Mouse (Mus musculus) cerebellum, adult 18-20 months (tissue): ENCODE data around the gene Rps15.

ENCODE experiments used
- DNase-seq, 2 experiments: peaks; one replicate each; pipeline ENCODE4 v3.0.0; 2021

Rps15 gene

DNA sequence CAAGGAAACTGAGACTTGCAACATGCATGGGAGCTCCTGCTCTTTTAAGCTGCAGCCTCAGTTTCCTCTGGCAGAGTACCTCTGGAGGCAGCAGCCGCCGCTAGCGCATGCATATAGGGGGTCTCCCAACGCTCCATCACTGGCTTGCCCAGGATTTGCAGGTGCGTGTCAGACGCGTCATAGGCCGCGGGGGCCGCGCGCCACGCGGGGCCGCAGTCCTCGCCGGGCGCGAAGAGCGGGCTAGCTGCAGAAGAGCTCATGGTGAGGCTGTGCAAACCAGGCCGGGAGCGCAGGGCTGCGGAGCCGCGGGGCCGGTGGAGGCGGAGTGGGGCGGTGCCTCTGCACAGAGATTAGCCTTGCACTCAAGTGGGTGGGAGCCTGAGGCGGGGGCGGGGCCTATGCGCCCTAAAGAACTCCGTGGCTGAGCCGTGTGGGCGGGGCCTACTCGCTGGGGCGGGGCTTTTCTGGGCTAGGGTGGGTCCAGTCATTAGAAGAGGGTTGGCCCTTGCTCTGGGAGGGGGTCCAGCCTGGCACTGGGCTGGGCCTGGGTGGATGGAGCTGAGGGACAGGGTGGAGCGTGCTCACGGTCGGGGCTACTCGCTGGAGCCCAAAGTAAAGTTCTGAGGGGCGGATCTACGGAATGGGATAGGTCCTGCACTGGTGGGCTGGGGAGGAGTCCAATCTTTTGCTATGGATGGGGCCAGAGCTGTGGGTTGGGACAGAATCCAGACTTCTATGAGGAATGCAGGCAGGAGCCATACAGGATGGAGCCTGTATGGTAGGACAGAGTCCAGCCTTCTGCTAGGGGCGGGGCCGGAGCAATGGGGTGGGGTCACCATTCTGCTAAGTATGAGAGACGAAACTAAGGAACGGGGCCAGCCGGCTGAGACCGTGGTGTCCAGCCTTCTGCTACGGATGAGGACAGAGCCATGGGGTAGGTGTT lies 31.3 kb upstream of the Rps15 start, which contains the start of the genes Gamt and Dazap1:
TSS of gene Gamt (minus strand) at position 371 of the 943 bp plus-strand sequence.
TSS of gene Dazap1 (plus strand) at position 845 of the 943 bp plus-strand sequence.
- peak; percentile 93 for DNase-seq

DNA sequence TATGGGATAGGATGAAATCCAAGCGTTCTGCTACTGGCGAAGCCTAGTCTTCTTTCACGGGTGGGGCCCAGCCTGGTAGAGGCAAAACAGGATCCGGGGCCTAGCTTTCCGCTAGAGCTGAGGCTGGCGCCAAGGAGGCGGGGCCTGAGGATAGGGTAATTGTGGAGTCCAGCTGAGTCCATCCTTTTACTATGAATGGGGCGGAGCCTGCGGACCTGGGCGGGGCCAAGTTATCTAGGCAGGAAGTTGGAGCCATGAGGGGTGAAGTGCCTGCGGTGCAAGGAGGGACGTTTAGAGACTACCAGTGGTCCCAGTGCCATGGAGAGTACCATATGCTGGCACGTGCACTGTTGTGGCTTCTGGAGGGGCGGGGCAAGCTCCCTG lies 30.7 kb upstream of the Rps15 start:
- peak; percentile 87 to 89 for DNase-seq

DNA sequence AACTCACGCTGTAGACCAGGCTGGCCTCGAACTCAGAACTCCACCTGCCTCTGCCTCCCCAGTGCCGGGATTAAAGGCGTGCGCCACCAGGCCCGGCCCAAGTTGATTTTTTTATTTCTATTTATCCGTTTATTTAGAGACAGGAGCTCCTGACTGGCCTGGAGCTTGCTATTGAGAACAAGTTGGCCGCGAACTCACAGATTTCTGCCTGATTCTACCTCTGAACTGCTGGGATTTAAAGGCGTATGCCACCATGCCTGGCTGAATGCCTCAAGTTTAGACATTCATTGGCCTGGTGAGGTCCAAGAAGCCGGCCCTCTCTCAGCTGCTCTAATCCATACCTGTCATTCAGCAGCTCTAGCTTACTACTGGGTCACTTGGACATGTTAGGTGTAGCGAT lies 30.1 kb upstream of the Rps15 start:
- DNase-seq, result no peak

DNA sequence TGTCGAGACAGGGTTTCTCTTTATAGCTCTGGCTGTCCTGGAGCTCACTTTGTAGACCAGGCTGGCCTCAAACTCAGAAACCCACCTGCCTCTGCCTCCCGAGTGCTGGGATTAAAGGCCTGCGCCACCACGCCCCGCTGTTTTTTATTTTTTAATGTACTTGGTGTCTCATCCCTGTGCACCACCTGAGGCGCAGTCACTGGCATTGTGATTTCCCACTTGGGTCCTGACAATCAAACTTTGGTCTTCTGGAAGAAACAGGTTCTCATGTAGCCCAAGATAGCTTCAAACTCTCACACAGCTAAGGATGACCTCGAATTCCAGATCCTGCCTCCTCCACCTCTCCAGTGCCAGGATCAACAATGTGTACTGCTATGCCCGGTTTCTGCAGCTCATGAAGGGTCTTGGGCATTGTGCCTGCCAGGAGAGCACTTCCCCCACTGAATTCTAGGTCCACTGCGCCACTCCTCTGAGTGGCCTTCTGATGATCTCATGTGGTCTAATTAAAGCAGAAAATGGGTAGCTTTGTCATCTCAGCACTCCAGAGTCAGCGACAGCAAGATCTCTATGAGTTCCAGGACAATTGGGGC lies 29.4 kb upstream of the Rps15 start:
- no peak for DNase-seq

DNA sequence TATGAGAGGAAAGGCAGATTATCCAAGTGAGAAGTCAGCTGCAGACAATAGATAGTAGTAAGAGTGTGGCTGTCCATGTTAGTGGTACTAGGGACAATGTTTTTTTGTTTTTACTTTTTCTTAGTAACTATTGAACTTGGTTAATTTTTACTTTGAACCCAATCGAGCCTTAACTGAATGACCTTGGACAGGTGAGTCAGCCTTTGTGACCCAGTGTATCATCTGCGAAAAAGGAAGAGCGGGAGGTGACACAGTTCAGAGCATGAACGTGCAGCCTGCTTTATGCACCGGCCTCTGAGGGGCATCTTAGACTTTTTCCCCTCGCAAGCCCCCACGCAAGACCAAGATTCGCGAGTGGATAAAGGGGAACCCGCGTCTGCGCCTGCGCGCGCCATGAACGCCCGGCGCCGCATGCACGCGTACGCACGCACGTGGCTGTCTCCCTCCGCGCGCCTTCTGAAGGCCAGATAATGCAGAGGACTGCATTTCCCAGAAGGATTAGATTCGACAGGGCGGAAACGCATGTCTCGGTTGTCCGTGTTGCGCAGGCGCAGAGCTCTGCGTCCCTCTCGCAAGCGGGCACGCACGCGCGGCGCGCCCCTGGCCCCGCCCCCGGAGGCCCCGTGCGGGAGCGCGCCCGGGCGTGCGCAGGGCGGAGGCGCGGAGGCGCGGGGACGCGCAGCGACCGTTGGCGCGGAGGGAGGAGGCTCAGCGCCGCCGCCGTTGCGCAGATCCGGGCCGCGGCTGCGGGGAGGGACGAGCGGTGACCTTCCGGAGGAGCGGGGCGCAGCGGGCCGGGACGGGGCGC lies 27.7 kb upstream of the Rps15 start:
- peak; percentile 98 to 100 for DNase-seq

DNA sequence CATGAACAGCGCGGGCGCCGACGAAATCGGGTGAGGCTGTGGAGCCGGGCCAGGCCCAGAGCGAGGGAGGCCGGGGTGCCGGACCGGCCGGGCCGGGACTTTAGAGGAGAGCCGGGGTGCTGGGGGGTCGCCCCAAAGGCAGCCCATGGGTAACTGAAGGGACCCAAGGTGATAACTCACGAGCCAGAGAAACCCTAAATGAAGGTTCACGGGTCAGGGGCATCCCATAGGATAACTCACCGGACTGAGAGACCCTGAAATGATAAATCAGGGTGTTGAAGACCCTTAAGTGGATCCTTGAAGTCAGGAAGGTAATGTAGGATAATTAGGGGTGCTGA lies 27.1 kb upstream of the Rps15 start:
- DNase-seq, result no peak

DNA sequence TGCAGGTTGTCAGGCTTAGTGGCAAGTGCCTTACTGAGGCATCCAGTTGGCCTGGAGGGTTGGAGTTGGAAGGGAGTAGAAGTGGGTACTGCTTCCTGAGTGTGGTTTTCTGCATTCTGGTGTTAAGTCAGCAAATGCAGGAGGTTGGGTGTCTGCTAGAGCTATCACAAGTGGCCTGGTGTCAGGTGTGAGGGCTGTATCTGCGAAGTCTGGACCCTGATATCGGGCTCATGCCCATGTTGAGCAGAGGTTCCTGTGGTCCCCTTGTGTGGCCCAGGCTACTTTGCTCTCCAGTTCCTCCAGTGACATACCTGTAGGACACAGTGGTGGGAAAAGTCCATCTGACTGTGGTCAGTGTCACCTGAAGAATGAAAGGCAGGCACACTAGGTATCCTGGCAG lies 22.2 kb upstream of the Rps15 start:
- DNase-seq, result no peak

DNA sequence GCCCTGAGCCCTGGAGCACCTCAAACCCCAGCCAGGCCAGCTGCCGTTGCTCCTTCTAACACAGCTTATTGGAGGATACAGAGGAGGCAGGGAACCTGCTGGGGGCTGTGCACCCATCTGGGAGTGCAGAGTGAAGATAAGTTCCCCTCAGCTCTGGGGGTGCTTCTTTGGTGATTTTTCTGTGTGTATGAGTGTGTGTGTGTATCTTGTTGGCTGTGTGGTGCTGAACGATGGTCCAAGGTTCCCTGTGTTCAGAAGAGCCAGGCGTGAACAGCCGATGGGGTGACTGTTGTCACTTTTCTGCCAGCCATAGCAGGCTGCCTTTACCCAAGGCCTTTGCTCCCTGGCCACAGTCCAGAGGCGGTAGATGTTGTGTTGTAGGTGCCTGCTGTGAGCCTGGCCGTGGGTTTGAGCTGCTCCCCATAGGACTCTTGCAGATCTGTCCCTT lies 21.5 kb upstream of the Rps15 start:
- peak; percentile 60 to 61 for DNase-seq

DNA sequence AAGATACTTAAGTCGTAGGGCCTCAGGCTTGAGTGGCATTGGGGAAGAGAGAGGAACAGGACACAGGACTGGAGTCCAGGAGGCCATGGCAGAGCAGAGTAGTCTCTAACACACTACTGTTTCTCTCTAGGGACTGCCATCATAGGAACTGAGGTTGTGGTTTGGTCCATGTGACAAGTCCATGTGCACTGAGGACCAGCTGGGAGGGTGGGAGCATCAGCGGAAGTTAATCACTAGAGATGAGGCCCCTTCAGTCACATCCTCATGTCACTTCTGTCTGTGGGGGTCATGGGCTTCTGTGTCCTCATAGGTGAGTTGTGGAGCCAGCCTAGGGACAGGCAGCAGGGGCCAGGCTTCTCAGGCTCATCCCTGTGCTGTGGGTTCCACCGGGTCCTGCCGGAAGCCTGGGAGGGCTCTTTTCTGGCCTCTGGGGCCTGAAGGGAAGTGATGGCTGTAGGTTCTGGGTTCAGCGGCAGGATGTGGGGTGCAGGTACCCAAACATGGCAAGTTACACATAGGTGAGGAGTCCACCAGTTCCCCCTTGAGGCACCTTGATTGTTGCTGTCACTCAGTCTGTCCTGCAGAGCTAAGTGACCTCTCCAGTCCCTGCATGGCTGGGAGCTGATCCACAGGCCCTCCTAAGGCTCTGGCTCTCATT lies 20.9 kb upstream of the Rps15 start:
- DNase-seq, result no peak

DNA sequence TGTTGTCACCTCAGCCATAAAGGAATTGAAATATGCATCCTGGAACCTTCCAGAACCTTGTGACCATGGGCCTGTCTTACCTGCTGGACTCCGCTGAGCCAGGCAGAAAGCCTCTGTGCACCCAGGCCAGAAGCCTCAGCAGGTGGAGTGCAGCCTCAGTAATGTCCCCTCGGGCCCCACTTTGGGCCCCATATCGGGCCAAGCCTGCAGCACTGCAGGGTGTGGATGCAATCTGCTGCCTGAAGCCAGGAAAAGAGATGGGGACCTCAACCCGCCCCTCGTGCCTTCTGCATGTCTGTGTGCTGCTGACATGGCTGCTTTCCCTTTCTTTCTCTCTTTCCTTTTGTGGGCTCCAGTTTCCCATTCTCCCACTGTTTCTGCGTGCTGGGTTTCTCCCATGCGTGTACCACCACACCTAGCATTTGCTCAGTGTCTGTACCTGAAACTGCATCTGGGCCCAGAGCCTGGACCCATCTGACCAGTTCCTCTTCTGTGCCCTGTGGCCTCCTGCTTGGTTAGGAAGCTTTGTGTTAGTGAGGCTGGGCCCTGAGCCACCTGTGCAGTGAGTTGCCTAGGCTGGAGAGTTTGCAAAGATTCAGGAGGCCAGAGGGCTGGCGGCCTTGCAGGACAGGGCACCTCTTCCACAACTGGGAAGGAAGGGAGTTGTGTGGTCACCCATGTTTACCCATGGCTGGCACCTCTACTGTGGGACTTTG lies 20.2 kb upstream of the Rps15 start:
- peak in 1 of 2 experiments; percentile 30 for DNase-seq

DNA sequence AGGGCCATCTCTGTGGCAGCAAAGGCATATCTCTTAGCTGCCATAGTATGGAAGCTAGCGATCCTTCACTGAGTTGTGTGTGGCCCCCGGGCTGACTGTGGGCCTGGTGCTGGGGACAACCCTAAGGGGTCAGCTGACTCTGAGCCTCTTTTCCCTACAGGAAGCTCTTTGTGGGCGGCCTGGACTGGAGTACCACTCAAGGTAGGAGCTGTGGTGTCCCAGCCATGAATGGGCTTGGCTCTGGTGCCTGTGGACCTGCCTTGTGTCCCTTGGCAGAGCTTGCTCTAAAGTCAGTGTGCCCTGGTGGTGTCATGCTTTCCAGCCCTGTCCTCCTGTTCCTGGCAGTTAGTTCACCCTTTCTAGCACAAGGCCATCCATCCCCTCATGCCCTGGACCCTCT lies 18.4 kb upstream of the Rps15 start:
- no peak for DNase-seq

DNA sequence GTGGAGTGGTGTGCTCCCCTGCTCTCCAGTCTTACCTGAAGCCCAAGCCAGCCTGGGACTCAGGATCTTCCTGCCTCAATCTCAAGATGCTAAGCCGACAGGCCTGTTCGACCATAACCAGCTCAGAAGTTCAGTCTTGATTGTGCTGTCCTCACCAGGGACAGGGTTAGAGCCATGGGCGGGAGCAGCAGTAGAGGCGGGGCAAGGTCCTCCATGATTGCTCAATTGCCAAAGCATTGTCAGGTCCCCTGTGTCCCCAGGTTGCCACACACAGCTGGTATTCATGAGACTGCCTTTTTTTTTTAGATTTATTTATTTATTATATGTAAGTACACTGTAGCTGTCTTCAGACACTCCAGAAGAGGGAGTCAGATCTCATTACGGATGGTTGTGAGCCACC lies 16.0 kb upstream of the Rps15 start:
- no peak for DNase-seq

DNA sequence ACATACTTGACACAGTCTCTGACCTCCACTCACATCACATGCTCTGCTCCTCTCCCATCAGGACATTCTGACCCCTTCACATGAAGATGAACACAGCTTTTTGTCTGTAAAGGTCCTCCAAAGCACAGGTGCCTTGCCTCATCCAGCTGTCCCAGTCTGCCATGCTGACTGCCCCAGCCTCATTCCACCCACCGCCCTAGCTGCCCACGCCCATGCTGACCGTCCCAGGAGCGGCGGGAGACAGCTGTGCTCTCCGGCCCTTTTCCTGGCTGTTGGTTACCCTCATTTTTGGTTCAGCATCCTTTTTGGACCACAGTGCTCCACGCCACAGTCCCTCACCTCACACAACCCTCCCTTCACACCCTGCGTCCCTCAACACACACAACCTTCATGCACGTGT lies 13.9 kb upstream of the Rps15 start:
- DNase-seq, result no peak

DNA sequence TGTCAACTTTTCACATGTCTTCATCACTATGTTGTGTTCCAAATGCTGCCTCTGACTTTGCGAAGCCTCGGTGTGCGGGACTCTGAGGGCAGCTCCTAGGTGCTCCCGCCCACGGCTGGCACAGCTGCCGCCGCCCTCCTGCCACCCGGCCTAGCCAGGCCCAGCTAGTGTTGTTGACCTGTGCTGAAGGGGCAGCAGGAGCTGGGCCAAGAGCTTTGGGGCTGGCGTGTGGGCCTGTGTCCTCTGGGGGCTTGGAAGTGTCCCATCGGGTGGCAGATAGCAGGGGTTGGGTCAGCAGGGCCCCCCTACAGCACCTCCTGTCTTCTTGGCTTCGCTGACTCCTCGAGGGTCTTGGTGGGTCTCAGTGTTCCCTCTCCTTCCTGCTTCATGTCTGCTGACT lies 13.0 kb upstream of the Rps15 start:
- DNase-seq, result no peak

DNA sequence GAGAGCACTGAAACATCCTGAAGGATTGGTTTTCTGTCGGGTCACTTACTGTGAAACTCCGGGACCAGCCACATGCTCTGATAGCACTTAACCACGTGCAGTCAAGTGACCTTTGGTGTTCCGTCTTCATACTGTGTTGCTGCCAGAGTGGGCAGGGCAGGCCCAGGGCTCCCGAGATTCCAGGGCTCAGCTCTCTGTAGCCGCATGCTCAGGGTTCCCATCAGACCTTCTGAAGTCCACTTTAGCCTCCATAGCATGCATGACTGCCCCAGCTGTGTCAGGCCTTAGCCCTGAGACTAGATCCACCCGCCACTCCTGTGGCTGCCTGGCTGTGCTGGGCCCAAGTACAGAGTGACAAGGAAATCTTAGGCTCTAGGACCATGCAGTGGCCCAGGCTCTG lies 10.9 kb upstream of the Rps15 start:
- no peak for DNase-seq

DNA sequence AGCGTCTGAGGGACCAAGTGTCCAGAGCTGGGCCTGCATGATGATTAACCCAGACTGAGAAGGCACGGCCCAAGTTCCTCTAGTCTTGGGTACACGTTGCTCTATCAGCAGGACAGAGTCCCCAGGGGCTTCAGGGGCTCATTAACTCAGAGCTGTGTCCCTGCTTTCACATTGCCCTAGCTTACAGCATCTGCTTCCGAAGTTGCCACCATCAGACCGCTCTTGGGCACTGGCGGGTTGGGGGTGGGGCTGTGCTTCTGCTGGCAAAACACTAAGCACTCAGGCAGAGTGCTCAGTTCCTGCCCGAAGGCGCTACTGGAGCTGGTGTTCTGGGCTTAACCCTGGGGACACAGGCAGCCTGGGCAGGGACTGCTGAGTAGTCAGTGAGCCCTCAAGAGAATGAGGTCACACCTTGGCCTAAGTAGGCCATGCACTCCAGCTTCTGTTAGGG lies 10.3 kb upstream of the Rps15 start:
- peak in 1 of 2 experiments; percentile 56 for DNase-seq

DNA sequence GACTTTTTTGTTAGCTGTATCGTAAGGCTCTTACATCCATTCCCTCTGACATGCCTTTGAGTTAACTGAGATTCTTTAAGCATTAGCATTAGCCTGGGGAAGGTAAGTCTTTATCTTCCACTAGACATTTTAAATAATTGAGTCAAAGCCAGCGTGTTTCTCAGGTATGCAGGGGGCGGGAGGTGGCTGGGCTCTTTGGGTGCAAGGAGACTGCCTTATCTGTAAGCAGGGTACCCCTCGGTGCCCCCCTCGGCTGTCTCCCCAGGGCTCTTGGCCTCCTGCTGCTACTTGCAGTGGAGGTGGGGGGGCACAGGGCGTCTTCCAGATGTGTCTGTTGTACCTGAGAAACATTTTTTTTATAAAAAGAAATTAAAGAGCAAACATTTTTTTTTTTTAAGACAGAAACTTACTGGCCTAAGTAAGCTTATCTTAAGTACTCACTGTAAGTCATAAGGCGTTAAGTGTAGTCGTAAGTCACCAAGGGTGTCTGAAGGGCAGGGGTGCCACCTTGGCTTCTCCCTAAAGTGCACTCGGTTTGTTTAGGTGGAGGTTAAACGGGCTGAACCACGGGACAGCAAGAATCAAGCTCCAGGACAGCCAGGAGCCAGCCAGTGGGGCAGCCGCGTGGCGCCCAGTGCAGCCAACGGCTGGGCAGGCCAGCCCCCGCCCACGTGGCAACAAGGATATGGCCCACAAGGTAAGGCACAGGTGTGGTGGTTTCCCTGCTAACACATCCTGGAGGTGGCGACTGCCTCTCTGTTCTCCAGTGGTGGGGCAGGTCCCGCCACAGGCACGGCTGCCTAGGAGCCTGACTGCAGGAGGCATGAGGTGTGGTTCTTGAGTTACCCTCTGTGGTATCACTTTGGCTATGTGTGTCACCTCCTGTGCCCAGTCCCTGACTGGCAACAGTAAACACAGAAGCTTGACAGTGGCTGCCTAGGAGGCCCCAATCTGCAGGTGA lies 9.5 kb upstream of the Rps15 start:
- peak in 1 of 2 experiments; percentile 24 for DNase-seq

DNA sequence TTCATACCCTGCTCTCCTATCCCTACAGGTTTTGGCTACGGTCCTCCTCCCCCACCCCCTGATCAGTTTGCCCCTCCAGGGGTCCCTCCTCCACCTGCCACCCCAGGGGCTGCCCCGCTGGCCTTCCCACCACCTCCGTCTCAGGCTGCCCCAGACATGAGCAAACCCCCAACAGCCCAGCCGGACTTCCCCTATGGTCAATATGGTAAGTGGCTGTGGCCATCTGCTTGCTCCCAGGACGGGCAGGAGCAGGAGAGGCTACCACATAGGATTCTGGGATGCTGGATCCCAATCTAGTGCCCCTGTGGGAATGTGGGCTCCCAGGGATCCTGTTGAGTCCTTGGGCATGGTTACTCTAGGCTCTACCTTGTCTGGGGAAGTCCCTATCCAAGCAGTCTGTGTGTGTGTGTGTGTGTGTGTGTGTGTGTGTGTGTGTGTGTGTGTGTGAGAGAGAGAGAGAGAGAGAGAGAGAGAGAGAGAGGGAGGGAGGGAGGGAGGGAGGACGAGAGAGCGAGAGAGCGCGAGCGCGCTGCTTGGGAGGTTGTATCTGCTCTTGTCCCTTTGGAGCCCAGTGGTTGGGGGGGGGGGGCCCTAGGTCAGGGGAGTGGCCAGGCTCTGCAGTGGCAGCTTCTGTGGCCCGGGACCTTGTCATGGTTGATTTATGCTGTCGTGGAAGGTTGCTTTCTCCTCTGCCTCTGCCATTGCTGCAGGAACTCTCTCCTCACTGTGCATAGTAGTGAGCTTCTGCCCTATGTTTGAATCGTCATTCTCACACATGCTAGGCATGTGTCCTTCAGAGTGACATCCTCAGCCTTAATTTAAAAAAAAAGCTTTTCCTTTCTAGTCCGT lies 6.8 kb upstream of the Rps15 start:
- DNase-seq, result no peak

DNA sequence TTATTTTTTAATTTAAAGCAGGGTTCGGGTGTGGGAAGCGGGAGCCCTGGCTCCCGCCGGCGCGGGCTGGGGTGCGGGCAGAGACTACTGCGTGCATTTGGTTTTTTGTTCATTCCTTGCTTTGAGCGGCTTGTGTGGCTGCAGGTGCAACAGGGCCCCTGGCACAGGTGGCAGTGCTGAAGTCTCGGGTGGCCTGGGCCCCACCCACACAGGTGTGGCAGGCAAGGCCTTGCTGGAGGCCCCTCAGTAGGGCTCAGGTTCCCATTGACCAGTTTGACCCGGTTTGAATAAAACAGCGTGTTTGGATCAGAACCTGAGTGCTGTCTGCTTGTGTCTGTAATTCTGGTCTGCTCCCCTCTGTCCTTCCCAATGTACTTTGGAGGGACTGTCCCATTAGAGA lies 4.2 kb upstream of the Rps15 start:
- DNase-seq, result no peak

DNA sequence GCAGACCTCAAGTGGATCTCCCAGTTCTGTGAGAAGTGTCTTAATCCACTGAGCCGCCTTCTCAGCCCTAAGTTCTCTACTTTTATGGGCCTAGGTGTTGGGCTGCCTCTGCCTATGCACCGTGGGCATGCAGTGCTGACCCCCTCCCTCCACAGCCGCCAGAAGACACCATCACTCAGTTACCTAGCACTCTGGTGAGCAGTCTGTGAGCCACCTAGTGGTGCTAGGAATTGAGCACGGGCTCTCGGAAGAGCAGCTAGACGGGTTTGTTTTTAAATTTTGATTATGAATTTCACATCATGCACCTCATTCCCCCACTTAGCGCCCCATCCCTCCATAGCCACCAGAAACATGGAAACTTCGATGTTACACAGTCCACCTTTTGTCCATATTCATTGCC lies 3.6 kb upstream of the Rps15 start:
- DNase-seq, result no peak
